Mouse (Mus musculus): Measurements from ENCODE around the gene Mup3.
"Not testable (repeated sequence)": the region's sequence is repeated elsewhere in the genome, so short reads cannot be mapped to it uniquely, and the experiment has no call there.

Mup3 gene

GRCm38 (mm10) chr4:62087241-62087640 lies at the start of gene Mup3:
Gene Mup3, minus strand, starts transcription at chr4:62087342.
- DNase-seq, result no peak

- peak; percentile 50 to 75 for DNase-seq
Measured at GRCm38 (mm10) chr4:62133706-62134105, 46.6 kb upstream of the Mup3 start.

DNA sequence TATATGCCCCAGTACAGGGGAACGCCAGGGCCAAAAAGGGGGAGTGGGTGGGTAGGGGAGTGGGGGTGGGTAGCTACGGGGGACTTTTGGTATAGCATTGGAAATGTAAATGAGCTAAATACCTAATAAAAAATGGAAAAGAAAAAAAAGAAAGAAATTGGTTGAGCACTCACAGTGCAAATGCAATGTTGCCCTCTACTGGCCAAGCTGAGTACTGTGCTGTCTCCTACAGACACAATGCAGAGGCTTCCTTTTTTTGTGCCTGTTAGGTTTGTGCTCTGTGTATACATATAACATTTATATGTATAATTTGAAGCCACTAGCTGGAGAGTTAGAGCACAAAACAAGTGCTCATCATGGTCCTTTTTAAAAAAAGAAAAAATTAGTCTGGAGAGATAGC lies 16.2 kb upstream of the Mup3 start:
- peak in 1 of 2 experiments; percentile 41 for DNase-seq

- no peak for DNase-seq
Measured at GRCm38 (mm10) chr4:62087953-62088352, 811 bp upstream of the Mup3 start.

DNA sequence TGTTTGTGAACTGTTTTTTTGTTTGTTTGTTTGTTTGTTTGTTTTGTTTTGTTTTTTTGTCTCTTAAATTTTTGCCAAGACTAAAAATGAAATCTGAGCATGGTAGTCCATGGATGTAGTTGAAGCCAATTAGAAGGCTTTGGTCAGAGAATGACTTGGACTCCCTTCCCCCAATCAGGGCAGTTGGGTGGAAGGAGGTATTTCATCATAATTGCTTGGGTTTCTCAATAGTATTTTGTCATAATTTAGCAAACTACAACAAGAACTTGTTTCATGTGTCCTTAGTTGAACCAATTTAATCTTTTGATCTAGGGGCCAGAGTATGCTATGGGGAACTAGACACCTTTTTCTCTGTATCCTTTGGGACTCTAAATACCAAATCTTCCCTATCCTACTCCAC lies 4.4 kb downstream of the Mup3 start:
- DNase-seq, result no peak

DNA sequence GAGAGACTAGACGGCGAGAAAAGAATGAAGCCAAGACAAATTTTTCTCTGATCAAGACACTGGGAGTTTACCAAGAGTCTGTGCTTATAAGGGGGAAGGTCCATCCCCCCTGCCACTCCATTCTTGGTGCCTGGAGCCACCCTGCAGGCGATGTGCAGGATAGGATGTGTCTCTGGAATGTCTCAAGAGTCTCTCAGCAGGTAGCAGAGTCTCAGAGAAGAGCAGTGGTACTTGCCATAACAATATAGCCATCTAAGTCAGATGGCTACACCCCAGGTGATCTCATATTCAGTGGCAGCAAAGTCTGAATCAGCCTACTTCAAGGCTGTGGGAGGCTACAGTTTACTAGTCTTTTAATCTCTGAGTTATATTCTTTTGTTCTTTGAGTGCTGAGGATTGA lies 12.0 kb downstream of the Mup3 start:
- DNase-seq, result no peak

DNA sequence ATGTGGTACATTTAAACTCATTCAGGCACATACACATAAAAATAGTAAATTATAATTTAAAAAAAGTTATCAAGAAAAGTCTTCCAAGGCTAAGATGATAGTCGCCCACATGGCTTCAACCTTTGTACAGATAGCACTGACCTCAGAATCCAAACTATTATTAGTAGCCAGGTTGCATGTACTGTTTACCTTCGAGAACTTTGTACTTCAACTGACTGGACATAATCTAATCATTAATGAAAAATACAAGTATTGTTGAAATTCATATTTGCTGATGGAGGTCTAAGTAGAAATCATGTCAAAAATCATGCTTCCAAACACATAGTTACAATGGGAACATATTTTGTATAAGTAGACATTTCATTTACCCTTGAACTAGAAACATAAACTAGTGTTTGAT lies 32.4 kb downstream of the Mup3 start:
- not testable (repeated sequence) for DNase-seq

GRCm38 (mm10) chr4:62054058-62054457 lies 33.1 kb downstream of the Mup3 start, which contains the start of gene Mup20:
Gene Mup20, minus strand, starts transcription at chr4:62054158.
- not testable (repeated sequence) for DNase-seq
